Mouse (Mus musculus) Patski (cell line): ENCODE results near the gene Klf4. TPM values are rescaled to one million over a fixed set of nuclear protein-coding genes. Genes with fewer than 3 reads are reported as not detected.
A peak's percentile ranks its signal among the peaks of the same experiment; 100 is the strongest.

Source experiments
- ATAC-seq: fragments of 100-300 bp; one replicate; pipeline ENCODE4 v1.8.0; 2021
- CTCF ChIA-PET: fragments of 350-600 bp; sonication (Branson Sonifier 250); formaldehyde crosslinking; loops from one replicate; lab custom pipeline; 2022; ENCODE audit warnings: inconsistent platforms; lab: Charles Lee
- POLR2A ChIA-PET: fragments of 350-600 bp; sonication (Branson Sonifier 250); formaldehyde crosslinking; loops from one replicate; lab custom pipeline; 2022; ENCODE audit warnings: antibody characterized with exemption, inconsistent platforms; lab: Charles Lee
- DNase-seq: peaks from one replicate; pipeline ENCODE4 v3.0.0-alpha.2; 2011; ENCODE audit warnings: low read depth, low spot score
- H3K27me3 ChIP-seq: fragments of 371-371 bp; one replicate; pipeline ENCODE4 v1.5.1; 2021
- CTCF ChIP-seq: fragments of 100-300 bp; IDR thresholded peaks from one replicate; pipeline ENCODE4 v1.5.1; 2021
- in situ Hi-C: fragments of 300-500 bp; cut with MboI; formaldehyde crosslinking; loops from 3 replicates; pipeline ENCODE4 v1.11.1; 2018; ENCODE audit warnings: low pct_unique_long_range_greater_than_20kb, mixed read lengths
- polyA plus RNA-seq: library from polyadenylated mRNA; unstranded; gene quantifications from one replicate; pipeline ENCODE4 v1.2.3, GENCODE M21; 2021

Gene Klf4
- polyA plus RNA-seq, 1 experiment from 2014 or later: 23.9 TPM

- TF ChIP-seq CTCF: no peak
- H3K27me3 ChIP-seq: no peaks in the 10 kb centered on the region
- DNase-seq (no peak), ATAC-seq (no peak)
- ChIA-PET CTCF (no interaction called here), POLR2A (no interaction called here)
- in situ Hi-C loops: loop anchor here (5.0 to 25.0 kb wide), 4 partner anchors 51 to 959 kb away; no protein-coding TSS in a partner anchor
These were observed 4.3 kb downstream of the Klf4 start for GRCm38 (mm10) chr4:55527931-55528330.

DNA sequence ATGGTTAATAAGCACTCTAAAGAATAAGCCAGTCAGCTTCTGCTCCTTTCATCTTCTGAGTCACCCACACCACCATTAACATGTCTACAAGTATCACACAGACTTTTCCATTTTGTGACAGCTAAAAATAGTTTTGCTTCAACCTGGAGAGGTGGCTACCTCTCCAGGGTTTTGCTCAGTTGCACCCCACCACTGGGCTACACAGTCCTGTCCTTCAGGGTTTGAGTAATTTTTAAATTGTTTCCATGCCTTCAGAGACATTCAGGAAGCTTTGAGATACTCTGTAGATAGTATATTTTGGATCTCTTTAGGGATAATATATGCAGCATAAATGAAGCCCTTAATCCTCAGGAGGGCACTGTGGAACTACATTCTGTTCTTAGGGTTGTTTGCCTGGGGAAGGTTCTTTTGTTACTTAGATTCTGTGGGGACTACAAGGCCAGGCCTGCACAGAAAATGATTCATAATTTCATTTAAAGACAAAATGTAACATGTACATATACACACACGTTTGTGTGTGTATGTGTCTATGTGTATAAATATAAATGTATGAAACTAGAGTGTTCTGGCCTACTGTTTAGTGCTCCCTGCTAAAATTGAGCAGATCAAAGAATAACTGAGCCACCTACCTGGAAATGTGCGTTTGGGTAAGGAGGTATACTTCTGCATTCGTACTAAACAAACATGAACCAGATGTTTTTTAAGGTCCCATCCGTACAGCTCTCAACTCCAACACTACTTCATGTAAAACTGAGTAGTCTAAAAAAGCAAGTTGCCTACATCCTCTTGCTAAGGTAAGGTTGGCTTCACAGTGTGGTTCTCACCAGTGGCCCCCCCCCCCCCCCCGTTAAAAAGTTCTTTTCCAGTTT lies 5.8 kb downstream of the Klf4 start:
- ATAC-seq (no peak), DNase-seq (no peak)
- TF ChIP-seq CTCF: no peak
- CTCF ChIA-PET: interaction anchor here (1.2 to 1.4 kb wide), 3 partner anchors 48 to 696 kb away, joined by 3 to 6 read pairs (median 4); no protein-coding TSS in a partner anchor
- in situ Hi-C loops: loop anchor here (5.0 to 25.0 kb wide), 4 partner anchors 49 to 961 kb away; no protein-coding TSS in a partner anchor
- POLR2A ChIA-PET: no interaction called here
- no peaks in the 10 kb centered on the region for H3K27me3 ChIP-seq

GRCm38 (mm10) chr4:55523921-55524320 lies 8.3 kb downstream of the Klf4 start:
- no peak for DNase-seq
- ChIA-PET POLR2A (no interaction called here), CTCF (no interaction called here)
- H3K27me3 ChIP-seq: no peaks in the 10 kb centered on the region
- no peak for ATAC-seq
- no peak for TF ChIP-seq CTCF
- in situ Hi-C loops: no loop called here

- TF ChIP-seq CTCF: no peak
- H3K27me3 ChIP-seq: no peaks in the 10 kb centered on the region
- ATAC-seq: peak; percentile 95
- peak; percentile 94 for DNase-seq
- in situ Hi-C loops: no loop called here
- ChIA-PET POLR2A (no interaction called here), CTCF (no interaction called here)
These were observed 14.8 kb downstream of the Klf4 start for GRCm38 (mm10) chr4:55517438-55517837.

- CTCF ChIA-PET: no interaction called here
- no peaks in the 10 kb centered on the region for H3K27me3 ChIP-seq
- DNase-seq: no peak
- TF ChIP-seq CTCF: no peak
- no peak for ATAC-seq
- POLR2A ChIA-PET: interaction anchor here (0.5 to 0.6 kb wide), 2 partner anchors 19 to 234 kb away, joined by 4 to 5 read pairs; no protein-coding TSS in a partner anchor
- in situ Hi-C loops: no loop called here
These were observed 16.2 kb downstream of the Klf4 start for GRCm38 (mm10) chr4:55516048-55516447.

- ChIA-PET CTCF (no interaction called here), POLR2A (interaction anchor here (0.6 kb wide), 1 partner anchor 29 kb away, joined by 3 read pairs; no protein-coding TSS in a partner anchor)
- no peak for DNase-seq
- no peaks in the 10 kb centered on the region for H3K27me3 ChIP-seq
- TF ChIP-seq CTCF: no peak
- no peak for ATAC-seq
- in situ Hi-C loops: no loop called here
These were observed 17.5 kb downstream of the Klf4 start for GRCm38 (mm10) chr4:55514733-55515176.

- POLR2A ChIA-PET: no interaction called here
- CTCF ChIA-PET: interaction anchor here (0.9 to 1.0 kb wide), 2 partner anchors 9 to 32 kb away, joined by 3 read pairs; no protein-coding TSS in a partner anchor
- no peaks in the 10 kb centered on the region for H3K27me3 ChIP-seq
- in situ Hi-C loops: no loop called here
- TF ChIP-seq CTCF: no peak
- DNase-seq (no peak), ATAC-seq (no peak)
These were observed 18.5 kb downstream of the Klf4 start for GRCm38 (mm10) chr4:55513615-55514279.

GRCm38 (mm10) chr4:55511389-55511788 lies 20.9 kb downstream of the Klf4 start:
- ChIA-PET CTCF (interaction anchor here (1.3 kb wide), 1 partner anchor 14 kb away, joined by 3 read pairs; no protein-coding TSS in a partner anchor), POLR2A (no interaction called here)
- no peaks in the 10 kb centered on the region for H3K27me3 ChIP-seq
- in situ Hi-C loops: no loop called here
- ATAC-seq (no peak), DNase-seq (no peak)
- TF ChIP-seq CTCF: no peak

GRCm38 (mm10) chr4:55508712-55509111 lies 23.6 kb downstream of the Klf4 start:
- no peaks in the 10 kb centered on the region for H3K27me3 ChIP-seq
- no peak for ATAC-seq
- CTCF ChIA-PET: no interaction called here
- in situ Hi-C loops: no loop called here
- POLR2A ChIA-PET: no interaction called here
- no peak for TF ChIP-seq CTCF
- DNase-seq: no peak

- no peak for TF ChIP-seq CTCF
- DNase-seq (no peak), ATAC-seq (no peak)
- CTCF ChIA-PET: no interaction called here
- POLR2A ChIA-PET: no interaction called here
- H3K27me3 ChIP-seq: no peaks in the 10 kb centered on the region
- in situ Hi-C loops: no loop called here
These were observed 33.6 kb downstream of the Klf4 start for GRCm38 (mm10) chr4:55498621-55499020.
